Mouse (Mus musculus) heart, embryonic 10.5 days (tissue): ENCODE results near the gene Mcam. TPM values are rescaled to one million over a fixed set of nuclear protein-coding genes. Genes with fewer than 3 reads are reported as not detected.

Experiments
- DNase-seq: peaks from one replicate; pipeline ENCODE4 v3.0.0-alpha.2; 2017; ENCODE audit warnings: low spot score
- H3K27ac ChIP-seq: fragments of 300-500 bp; sonication (generic); 2 replicates; pipeline ENCODE4 v1.5.1; 2016; ENCODE audit warnings: mild to moderate bottlenecking
- H3K27me3 ChIP-seq: fragments of 300-500 bp; sonication (generic); 2 replicates; pipeline ENCODE4 v1.6.1; 2016; ENCODE audit warnings: mild to moderate bottlenecking; ENCODE audit not compliant: poor library complexity, insufficient read depth, severe bottlenecking
- H3K36me3 ChIP-seq: fragments of 300-500 bp; sonication (generic); 2 replicates; pipeline ENCODE4 v1.6.1; 2016; ENCODE audit warnings: mild to moderate bottlenecking, moderate library complexity
- H3K4me1 ChIP-seq: fragments of 300-500 bp; sonication (generic); 2 replicates; pipeline ENCODE4 v1.6.1; 2016; ENCODE audit warnings: mild to moderate bottlenecking
- H3K4me3 ChIP-seq: fragments of 300-500 bp; sonication (generic); 2 replicates; pipeline ENCODE4 v1.5.1; 2016; ENCODE audit warnings: mild to moderate bottlenecking, moderate library complexity
- H3K9me3 ChIP-seq: fragments of 300-500 bp; sonication (generic); 2 replicates; pipeline ENCODE4 v1.6.1; 2016; ENCODE audit warnings: mild to moderate bottlenecking, moderate library complexity
- WGBS: fragments of 180-500 bp; shearing (Covaris S2); methylation state at CpG from one replicate; pipeline ENCODE4 v1.1.7; 2016; 5-methylcytosine and 5-hydroxymethylcytosine counted together
- polyA plus RNA-seq: library from polyadenylated mRNA; unstranded; fragments of >200 nt; fragmentation: Nextera tagmentation; extraction: Ambion mirVana; gene quantifications from 2 replicates; pipeline ENCODE4 v1.2.1, GENCODE M21; 2016

Gene Mcam
- polyA plus RNA-seq, 1 experiment from 2014 or later: 34.6 TPM

GRCm38 (mm10) chr9:44175556-44175955 lies 41.3 kb downstream of the Mcam start:
- Histone ChIP-seq H3K27ac (peak overlapping the region; percentile 69; the same call in 1 of the 2 replicates), H3K4me3 (no peak overlapping the region), H3K9me3 (no peaks in the 10 kb centered on the region), H3K4me1 (peaks cover 41% of the 10 kb centered on the region), H3K27me3 (no peaks in the 10 kb centered on the region), H3K36me3 (peaks cover 45% of the 10 kb centered on the region)
- WGBS: 30% methylated on average over 6 of the region's 6 CpGs
- no peak for DNase-seq

- no peak overlapping the region for H3K4me3 ChIP-seq
- H3K9me3 ChIP-seq: no peaks in the 10 kb centered on the region
- no peaks in the 10 kb centered on the region for H3K27me3 ChIP-seq
- peaks cover 40% of the 10 kb centered on the region for H3K4me1 ChIP-seq
- H3K36me3 ChIP-seq: peaks cover 45% of the 10 kb centered on the region
- peak overlapping the region; percentile 69; the same call in 1 of the 2 replicates for H3K27ac ChIP-seq
- 58% methylated on average over 1 of the region's 1 CpGs for WGBS
- DNase-seq: no peak
These were observed 41.7 kb downstream of the Mcam start for GRCm38 (mm10) chr9:44175957-44176356.

DNA sequence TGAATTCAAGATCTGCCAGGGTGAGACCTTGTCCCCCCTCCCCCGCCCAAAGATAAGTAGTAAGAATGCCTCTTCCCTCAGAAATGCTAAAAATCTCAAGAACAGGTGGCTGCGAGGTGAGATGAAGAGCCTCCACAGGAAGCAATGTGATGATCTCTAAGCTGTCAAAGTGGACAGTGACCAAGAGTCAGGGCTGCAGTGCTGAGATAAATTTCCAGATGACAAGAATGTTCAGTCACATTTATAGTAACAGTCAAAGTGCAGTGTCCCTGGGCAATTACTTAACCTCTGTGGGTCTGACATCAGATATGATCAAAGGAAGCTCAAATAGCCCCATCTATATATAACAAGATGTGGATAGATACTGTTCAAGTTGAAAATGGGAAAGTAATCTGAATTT lies 43.1 kb downstream of the Mcam start:
- H3K36me3 ChIP-seq: peaks cover 31% of the 10 kb centered on the region
- H3K27me3 ChIP-seq: no peaks in the 10 kb centered on the region
- H3K9me3 ChIP-seq: no peaks in the 10 kb centered on the region
- peak overlapping the region; percentile 47; the same call in 1 of the 2 replicates for H3K27ac ChIP-seq
- peaks cover 37% of the 10 kb centered on the region for H3K4me1 ChIP-seq
- H3K4me3 ChIP-seq: no peak overlapping the region
- no peak for DNase-seq
- WGBS: 45% methylated on average over 2 of the region's 2 CpGs

DNA sequence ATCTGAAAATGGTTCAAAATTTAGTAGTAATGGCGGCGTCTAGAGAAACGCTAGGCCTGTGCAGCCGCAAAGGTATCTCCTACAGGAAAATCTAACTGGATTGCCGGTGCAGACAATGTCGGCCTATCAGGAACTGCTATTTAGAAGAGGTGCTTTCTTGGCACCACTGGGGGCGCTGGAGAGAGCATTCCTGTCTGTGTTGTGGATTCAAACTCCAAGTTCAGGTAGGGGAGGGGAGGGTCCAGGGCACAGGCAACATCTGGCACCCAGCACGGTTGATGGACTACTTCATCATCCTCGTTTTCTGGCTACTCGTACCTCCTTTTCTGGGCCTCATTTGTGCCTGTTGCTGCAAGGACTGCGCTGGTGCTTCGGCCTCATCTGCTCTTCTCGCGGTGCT lies 44.1 kb downstream of the Mcam start:
- no peak overlapping the region for H3K27ac ChIP-seq
- H3K27me3 ChIP-seq: no peaks in the 10 kb centered on the region
- H3K4me3 ChIP-seq: no peak overlapping the region
- no peaks in the 10 kb centered on the region for H3K9me3 ChIP-seq
- 83% methylated on average over 14 of the region's 14 CpGs for WGBS
- DNase-seq: no peak
- H3K36me3 ChIP-seq: peaks cover 23% of the 10 kb centered on the region
- H3K4me1 ChIP-seq: peaks cover 37% of the 10 kb centered on the region

DNA sequence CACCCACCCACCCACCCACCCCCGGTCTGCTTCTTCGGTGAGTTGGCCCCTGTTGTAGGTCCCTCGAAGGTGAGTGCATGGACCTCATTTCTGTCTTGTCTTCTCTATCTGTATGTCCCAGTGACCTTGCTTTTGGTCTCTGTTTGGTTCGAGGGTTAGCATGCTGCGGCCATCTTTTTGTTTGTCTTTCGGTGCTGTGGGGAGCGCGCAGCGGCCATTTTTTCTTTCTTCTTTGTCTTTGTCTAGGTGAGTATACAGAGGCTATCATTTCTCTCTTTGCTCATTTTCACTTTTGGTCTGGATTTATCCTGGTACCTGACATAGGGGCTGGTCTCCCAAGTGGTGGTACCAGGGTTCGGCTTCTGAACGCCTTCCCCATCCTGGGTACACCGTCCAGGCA lies 44.5 kb downstream of the Mcam start:
- Histone ChIP-seq H3K4me1 (peaks cover 37% of the 10 kb centered on the region), H3K27ac (no peak overlapping the region)
- whole genome bisulfite sequencing: 97% methylated on average over 12 of the region's 12 CpGs

DNA sequence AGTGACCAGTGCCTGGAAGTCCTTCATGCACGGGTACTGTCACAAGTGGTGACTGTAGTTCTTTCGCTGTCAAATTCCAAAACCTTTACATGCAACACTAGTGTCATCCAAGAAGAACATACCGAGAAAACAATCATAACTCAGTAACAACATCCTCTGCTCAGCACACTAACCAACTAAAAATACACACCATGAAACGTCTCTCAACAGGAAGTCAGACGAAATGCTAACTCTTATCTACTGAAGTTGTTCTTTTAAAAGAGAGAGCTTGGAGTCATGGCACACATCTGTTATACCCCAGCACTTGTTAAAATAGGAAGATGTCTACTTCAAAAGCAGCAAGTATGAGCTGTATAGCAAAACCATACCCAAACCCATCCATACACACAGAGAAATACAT lies 47.3 kb downstream of the Mcam start:
- Histone ChIP-seq H3K9me3 (no peaks in the 10 kb centered on the region), H3K27me3 (no peaks in the 10 kb centered on the region), H3K27ac (no peak overlapping the region), H3K4me3 (no peak overlapping the region), H3K4me1 (peaks cover 32% of the 10 kb centered on the region), H3K36me3 (peaks cover 23% of the 10 kb centered on the region)
- no peak for DNase-seq
- 52% methylated on average over 5 of the region's 5 CpGs for WGBS

More for the DNA sequence above, 44.5 kb downstream of the Mcam start:
- H3K36me3 ChIP-seq: peaks cover 23% of the 10 kb centered on the region
- no peaks in the 10 kb centered on the region for H3K9me3 ChIP-seq
- no peak for DNase-seq
- H3K27me3 ChIP-seq: no peaks in the 10 kb centered on the region
- no peak overlapping the region for H3K4me3 ChIP-seq

DNA sequence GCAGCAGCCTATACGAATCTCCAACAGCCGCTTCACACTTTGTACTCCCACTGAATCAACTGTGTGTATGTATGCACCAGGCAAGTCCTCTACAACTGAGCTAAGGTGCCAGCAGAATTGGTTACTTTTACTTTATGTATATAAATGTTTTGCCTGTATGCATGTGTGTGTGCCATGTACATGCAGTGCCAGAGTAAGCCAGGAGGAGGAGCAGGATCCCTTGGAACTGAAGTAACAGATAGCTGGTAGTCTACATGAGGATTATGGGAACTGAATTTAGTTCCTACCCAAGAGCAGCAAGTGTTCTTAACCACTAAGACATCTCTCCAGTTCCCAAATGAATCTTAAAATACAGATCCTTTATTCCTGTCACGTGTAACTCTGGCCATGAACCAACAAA lies 48.0 kb downstream of the Mcam start:
- Histone ChIP-seq H3K27me3 (no peaks in the 10 kb centered on the region), H3K27ac (no peak overlapping the region), H3K4me1 (peaks cover 25% of the 10 kb centered on the region), H3K36me3 (peaks cover 23% of the 10 kb centered on the region), H3K9me3 (no peaks in the 10 kb centered on the region), H3K4me3 (no peak overlapping the region)
- DNase-seq: no peak
- 92% methylated on average over 3 of the region's 3 CpGs for WGBS

DNA sequence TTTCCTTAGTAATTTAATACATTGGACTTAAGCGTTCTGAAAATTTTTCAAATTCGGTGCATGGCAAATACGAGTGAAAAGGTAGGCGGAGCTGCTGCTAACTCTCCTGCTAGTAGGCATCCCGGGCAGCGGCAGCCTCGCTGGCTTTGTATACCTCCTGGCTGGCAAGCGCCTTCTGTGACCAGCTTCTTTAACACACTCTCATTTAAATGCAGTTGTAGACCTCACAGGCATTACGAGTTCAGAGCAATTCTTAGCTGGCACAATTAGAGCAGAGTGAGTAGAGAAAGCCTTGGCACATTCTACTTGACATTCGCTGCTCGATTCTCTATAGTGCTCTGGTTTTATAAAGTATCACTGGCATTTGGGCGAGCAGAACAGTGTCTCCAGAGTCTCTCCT lies 54.0 kb downstream of the Mcam start:
- H3K36me3 ChIP-seq: peaks cover 6% of the 10 kb centered on the region; the same call in 1 of the 2 replicates
- no peak overlapping the region for H3K27ac ChIP-seq
- no peak for DNase-seq
- peaks cover 8% of the 10 kb centered on the region for H3K4me1 ChIP-seq
- no peaks in the 10 kb centered on the region for H3K9me3 ChIP-seq
- H3K27me3 ChIP-seq: no peaks in the 10 kb centered on the region
- no peak overlapping the region for H3K4me3 ChIP-seq
- WGBS: 82% methylated on average over 12 of the region's 12 CpGs

GRCm38 (mm10) chr9:44191166-44191565 lies 56.9 kb downstream of the Mcam start:
- WGBS: 87% methylated on average over 3 of the region's 3 CpGs
- Histone ChIP-seq H3K27me3 (no peaks in the 10 kb centered on the region), H3K36me3 (peaks cover 15% of the 10 kb centered on the region), H3K27ac (no peak overlapping the region), H3K4me3 (no peak overlapping the region), H3K4me1 (peaks cover 11% of the 10 kb centered on the region), H3K9me3 (no peaks in the 10 kb centered on the region)
- no peak for DNase-seq

DNA sequence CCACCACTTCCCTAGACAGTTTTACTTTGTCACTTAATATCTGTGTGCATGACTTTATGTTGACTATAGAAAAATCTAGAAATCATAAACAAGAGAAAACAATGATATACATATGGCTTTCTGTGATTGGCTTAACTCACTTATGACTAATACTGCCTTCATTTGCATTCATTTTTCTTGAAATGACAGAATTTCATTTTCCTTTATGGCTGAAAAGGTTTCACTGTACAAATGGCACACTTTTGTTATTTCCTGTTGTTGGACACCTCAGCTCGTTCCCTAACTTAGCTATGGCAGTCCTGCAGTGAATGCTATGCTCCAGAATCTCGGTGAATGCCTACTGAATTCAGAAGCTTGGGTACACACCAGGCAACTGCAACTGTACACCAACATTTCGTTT lies 58.0 kb downstream of the Mcam start:
- Histone ChIP-seq H3K27me3 (no peaks in the 10 kb centered on the region), H3K9me3 (no peaks in the 10 kb centered on the region), H3K4me3 (no peak overlapping the region), H3K4me1 (peaks cover 11% of the 10 kb centered on the region), H3K27ac (no peak overlapping the region), H3K36me3 (peaks cover 24% of the 10 kb centered on the region)
- no peak for DNase-seq
- 77% methylated on average over 3 of the region's 3 CpGs for WGBS

Other genes with a start within 250 kb of the Mcam start
- 0.15 and 1.1 TPM in 2 replicates for gene Thy1, start 91.1 kb upstream of the Mcam start, polyA plus RNA-seq
- gene Usp2, start 67.4 kb upstream of the Mcam start, polyA plus RNA-seq: 36.1 and 59.0 TPM in 2 replicates
- 0.21 TPM in 1 of 2 replicates, not detected in the other for gene Mfrp, start 32.7 kb upstream of the Mcam start, polyA plus RNA-seq
- 0.50 TPM in 1 of 2 replicates, not detected in the other for gene C1qtnf5, start 27.2 kb upstream of the Mcam start, polyA plus RNA-seq
- 0.07 and 0.18 TPM in 2 replicates for gene Gm49380, start 21.0 kb upstream of the Mcam start, polyA plus RNA-seq
- gene Rnf26, start 21.0 kb upstream of the Mcam start, polyA plus RNA-seq: 53.6 and 55.8 TPM in 2 replicates
- 16.2 and 16.3 TPM in 2 replicates for gene Cbl, start 99.6 kb downstream of the Mcam start, polyA plus RNA-seq
- gene Ccdc153, start 106.2 kb downstream of the Mcam start, polyA plus RNA-seq: not detected in 2 replicates
- gene Pdzd3, start 117.0 kb downstream of the Mcam start, polyA plus RNA-seq: not detected in 2 replicates
- gene Nlrx1, start 134.1 kb downstream of the Mcam start, polyA plus RNA-seq: 3.1 and 4.7 TPM in 2 replicates
- 3.4 and 3.9 TPM in 2 replicates for gene Abcg4, start 154.1 kb downstream of the Mcam start, polyA plus RNA-seq
- gene Hinfp, start 171.2 kb downstream of the Mcam start, polyA plus RNA-seq: 23.5 and 25.0 TPM in 2 replicates
- 6.9 and 9.5 TPM in 2 replicates for gene C2cd2l, start 185.8 kb downstream of the Mcam start, polyA plus RNA-seq
- 35.2 and 36.6 TPM in 2 replicates for gene Dpagt1, start 191.6 kb downstream of the Mcam start, polyA plus RNA-seq
- 258 and 270 TPM in 2 replicates for gene H2afx, start 200.2 kb downstream of the Mcam start, polyA plus RNA-seq
- 276 and 285 TPM in 2 replicates for gene Hmbs, start 209.8 kb downstream of the Mcam start, polyA plus RNA-seq
- 22.8 and 26.3 TPM in 2 replicates for gene Vps11, start 227.2 kb downstream of the Mcam start, polyA plus RNA-seq
- 23.4 and 25.0 TPM in 2 replicates for gene Hyou1, start 245.0 kb downstream of the Mcam start, polyA plus RNA-seq